Mouse (Mus musculus) MEL (cell line): Measurements from ENCODE around the gene Dot1l. TPM values are rescaled to one million over a fixed set of nuclear protein-coding genes. Genes with fewer than 3 reads are reported as not detected.

Source experiments
- DNase-seq: peaks from one replicate; pipeline ENCODE4 v3.0.0; 2011; ENCODE audit warnings: low read depth, low spot score
- H3K27ac ChIP-seq: 2 replicates; pipeline ENCODE4 v1.5.1; 2012; ENCODE audit warnings: low read depth, mild to moderate bottlenecking, control low read depth, low read length, moderate library complexity; ENCODE audit not compliant: control insufficient read depth
- H3K27me3 ChIP-seq, 2 experiments: fragments of 150-350 bp in 1 of 2; sonication (generic) in 1 of 2; 2 replicates each; pipeline ENCODE4 v1.6.1; 2012; ENCODE audit warnings: low read length in 2 of 2, mild to moderate bottlenecking in 2 of 2, improper control_type of control experiment in 1 of 2, moderate library complexity in 1 of 2; ENCODE audit not compliant: insufficient read depth in 2 of 2, control insufficient read depth in 1 of 2
- H3K36me3 ChIP-seq, 2 experiments: 2 replicates each; pipeline ENCODE4 v1.6.1; 2012 to 2014; ENCODE audit warnings: low read length in 2 of 2, improper control_type of control experiment in 1 of 2, inconsistent platforms in 1 of 2, mild to moderate bottlenecking in 1 of 2; ENCODE audit not compliant: insufficient read depth in 2 of 2, control insufficient read depth in 1 of 2
- H3K4me1 ChIP-seq, 2 experiments: fragments of 150-350 bp in 1 of 2; sonication (generic) in 1 of 2; 2 replicates each; pipeline ENCODE4 v1.6.1; 2012; ENCODE audit warnings: low read length in 2 of 2, improper control_type of control experiment in 1 of 2, mild to moderate bottlenecking in 1 of 2; ENCODE audit not compliant: insufficient read depth in 2 of 2, control insufficient read depth in 1 of 2
- H3K4me3 ChIP-seq, 2 experiments: fragments of 150-350 bp in 1 of 2; sonication (generic) in 1 of 2; 2 replicates each; pipeline ENCODE4 v1.5.1; 2012; ENCODE audit warnings: low read depth in 2 of 2, low read length in 2 of 2, mild to moderate bottlenecking in 2 of 2, moderate library complexity in 2 of 2, control low read depth in 1 of 2, improper control_type of control experiment in 1 of 2; ENCODE audit not compliant: control insufficient read depth in 1 of 2, insufficient read depth in 1 of 2
- H3K79me2 ChIP-seq: 2 replicates; pipeline ENCODE4 v1.6.1; 2012; ENCODE audit warnings: mild to moderate bottlenecking, low read length, moderate library complexity; ENCODE audit not compliant: control insufficient read depth, poor library complexity, insufficient read depth
- H3K9ac ChIP-seq: 2 replicates; pipeline ENCODE4 v1.6.1; 2012; ENCODE audit warnings: low read depth, mild to moderate bottlenecking, control low read depth, low read length, moderate library complexity; ENCODE audit not compliant: control insufficient read depth, poor library complexity, severe bottlenecking
- H3K9me3 ChIP-seq: fragments of 150-350 bp; sonication (generic); replicated peaks from 2 replicates; pipeline ENCODE4 v1.6.1; 2012; ENCODE audit warnings: mild to moderate bottlenecking, low read length, improper control_type of control experiment, moderate library complexity; ENCODE audit not compliant: insufficient read depth
- BHLHE40 ChIP-seq: IDR thresholded peaks from 2 replicates; pipeline ENCODE4 v1.6.1; 2012; ENCODE audit warnings: low read depth, mild to moderate bottlenecking, inconsistent platforms, low read length, improper control_type of control experiment, borderline replicate concordance
- CHD1 ChIP-seq: IDR thresholded peaks from 2 replicates; pipeline ENCODE4 v1.6.1; 2012; ENCODE audit warnings: low read depth, mild to moderate bottlenecking, inconsistent platforms, low read length, improper control_type of control experiment
- CHD2 ChIP-seq: IDR thresholded peaks from 2 replicates; pipeline ENCODE4 v1.6.1; 2011; ENCODE audit warnings: low read length, improper control_type of control experiment
- E2F4 ChIP-seq: IDR thresholded peaks from 2 replicates; pipeline ENCODE4 v1.6.1; 2011; ENCODE audit warnings: low read depth, low read length, improper control_type of control experiment, borderline replicate concordance
- EP300 ChIP-seq, 2 experiments: IDR thresholded peaks; 2 replicates each; pipeline ENCODE4 v1.6.1; 2011; ENCODE audit warnings: improper control_type of control experiment in 2 of 2, low read length in 2 of 2, low read depth in 1 of 2, mild to moderate bottlenecking in 1 of 2
- ETS1 ChIP-seq: IDR thresholded peaks from 2 replicates; pipeline ENCODE4 v1.6.1; 2012; ENCODE audit warnings: low read depth, mild to moderate bottlenecking, inconsistent platforms, low read length, improper control_type of control experiment, moderate library complexity
- GABPA ChIP-seq: IDR thresholded peaks from 2 replicates; pipeline ENCODE4 v1.6.1; 2012; ENCODE audit warnings: low read depth, mild to moderate bottlenecking, inconsistent platforms, low read length, improper control_type of control experiment, moderate library complexity
- JUND ChIP-seq: IDR thresholded peaks from 2 replicates; pipeline ENCODE4 v1.6.1; 2011; ENCODE audit warnings: low read depth, mild to moderate bottlenecking, improper control_type of control experiment, low read length
- KAT2A ChIP-seq: conservative IDR thresholded peaks from 2 replicates; pipeline ENCODE4 v1.6.1; 2012; ENCODE audit warnings: low read depth, low read length, improper control_type of control experiment, inconsistent platforms
- MAX ChIP-seq: IDR thresholded peaks from 2 replicates; pipeline ENCODE4 v1.6.1; 2011; ENCODE audit warnings: low read length, improper control_type of control experiment
- POLR2A ChIP-seq, 2 experiments: IDR thresholded peaks; 2 replicates each; pipeline ENCODE4 v1.6.1; 2011 to 2012; ENCODE audit warnings: low read length in 2 of 2, mild to moderate bottlenecking in 2 of 2, control low read depth in 1 of 2, improper control_type of control experiment in 1 of 2, low read depth in 1 of 2, moderate library complexity in 1 of 2; ENCODE audit not compliant: control insufficient read depth in 1 of 2, insufficient read depth in 1 of 2, poor library complexity in 1 of 2
- POLR2AphosphoS2 ChIP-seq: IDR thresholded peaks from 2 replicates; pipeline ENCODE4 v1.6.1; 2011; ENCODE audit warnings: low read length, improper control_type of control experiment
- SIN3A ChIP-seq: IDR thresholded peaks from 2 replicates; pipeline ENCODE4 v1.6.1; 2012; ENCODE audit warnings: low read length, improper control_type of control experiment, inconsistent platforms
- TBP ChIP-seq: IDR thresholded peaks from 2 replicates; pipeline ENCODE4 v1.8.0; 2011; ENCODE audit warnings: low read depth, low read length, improper control_type of control experiment
- TCF12 ChIP-seq: IDR thresholded peaks from 2 replicates; pipeline ENCODE4 v1.6.1; 2014; ENCODE audit warnings: low read depth, mild to moderate bottlenecking, inconsistent platforms, low read length, improper control_type of control experiment, moderate library complexity
- UBTF ChIP-seq: IDR thresholded peaks from 2 replicates; pipeline ENCODE4 v1.6.1; 2012; ENCODE audit warnings: low read depth, mild to moderate bottlenecking, inconsistent platforms, low read length, improper control_type of control experiment, moderate library complexity, borderline replicate concordance; ENCODE audit not compliant: insufficient read depth
- ZMIZ1 ChIP-seq: IDR thresholded peaks from 2 replicates; pipeline ENCODE4 v1.6.1; 2012; ENCODE audit warnings: low read depth, mild to moderate bottlenecking, inconsistent platforms, low read length, improper control_type of control experiment, moderate library complexity
- polyA plus RNA-seq, 2 experiments: library from polyadenylated mRNA; stranded (reverse) in 1 of 2; unstranded in 1 of 2; fragments of >175 nt in 1 of 2; fragments of >200 nt in 1 of 2; gene quantifications; 2 replicates each; pipeline versions ENCODE4 v1.2.1 to v1.2.4; 2012; ENCODE audit warnings: low replicate concordance in 2 of 2, low read depth in 1 of 2; ENCODE audit not compliant: insufficient read length in 2 of 2, insufficient read depth in 1 of 2, missing spikeins in 1 of 2
- total RNA-seq: library from RNA; depleted of rRNA; stranded (reverse); fragments of 300-350 nt; gene quantifications from 2 replicates; pipeline ENCODE4 v1.2.3, GENCODE M21; 2012

Dot1l gene
- total and polyA plus RNA-seq, 3 experiments = 15.0 to 70.6 TPM; not detected in 1

GRCm38 (mm10) chr10:80754594-80755290 lies at the start of gene Dot1l (continued):
- TF ChIP-seq CHD1 (peak; percentile 98), TBP (0 out of 2 replicates have a peak, but pooled peaks have one; percentile 53), EP300 (IDR thresholded peaks at IDR 0.05; ENCODE audit: low read depth in 1 of 2, low read length in 2 of 2) (peak in 1 of 2 experiments; percentile 10; a peak in 1 of 4 replicates), SIN3A (peak; percentile 81)

DNA sequence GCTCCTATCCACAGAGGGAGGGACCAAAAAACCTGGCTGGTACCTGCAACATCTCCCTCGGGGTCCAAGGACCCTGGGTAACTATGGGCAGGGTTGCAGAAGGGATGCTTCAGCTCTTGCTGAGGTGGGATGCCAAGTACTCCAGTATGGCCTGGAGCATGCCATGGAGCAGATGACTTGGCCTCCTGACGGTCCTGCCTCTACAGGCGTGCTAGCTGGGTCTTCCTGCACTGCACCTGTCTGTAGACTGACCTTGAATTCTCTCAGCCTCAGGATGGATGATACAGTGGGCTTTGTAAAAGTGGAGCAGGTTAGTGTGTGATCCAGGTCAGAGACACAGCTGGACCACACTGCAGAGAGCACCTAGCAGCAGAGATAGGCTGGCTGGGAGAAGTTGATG lies 49.5 kb upstream of the Dot1l start:
- no peak overlapping the region for H3K4me3 ChIP-seq
- no peak overlapping the region for H3K9ac ChIP-seq
- TF ChIP-seq POLR2A (IDR thresholded peaks at IDR 0.05; ENCODE audit: control insufficient read depth in 1 of 2, insufficient read depth in 1 of 2, low read depth in 1 of 2, low read length in 2 of 2, poor library complexity in 1 of 2) = no peak
- no peak for TF ChIP-seq GABPA
- no peaks in the 10 kb centered on the region for H3K27me3 ChIP-seq
- DNase-seq = no peak
- peaks cover 2 to 8% of the 10 kb centered on the region in 2 experiments; a peak in 2 of 4 replicates for H3K36me3 ChIP-seq
- H3K4me1 ChIP-seq = peaks cover 4 to 16% of the 10 kb centered on the region in 2 experiments
- H3K79me2 ChIP-seq = peaks cover 4% of the 10 kb centered on the region; the same call in 1 of the 2 replicates
- no peak overlapping the region for H3K27ac ChIP-seq
- H3K9me3 ChIP-seq = no peaks in the 10 kb centered on the region

DNA sequence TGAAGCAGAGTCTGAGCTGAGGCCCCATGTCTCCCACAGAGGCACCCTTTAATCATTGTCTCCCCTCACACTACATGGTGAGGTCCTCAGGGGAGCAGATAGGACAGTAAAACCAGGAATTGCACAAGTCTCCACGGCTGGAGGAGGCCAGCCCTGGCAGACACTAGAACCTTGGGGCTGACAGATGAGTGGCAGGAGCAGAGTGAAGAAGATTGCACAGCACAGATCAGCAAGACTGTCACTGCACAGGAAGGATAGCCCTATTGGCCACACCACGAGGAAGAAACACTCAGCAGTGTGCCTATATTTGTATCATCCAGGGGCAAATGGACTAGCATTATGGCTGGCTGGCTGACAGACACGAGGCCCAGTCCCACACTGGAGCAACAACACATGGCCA lies 44.2 kb upstream of the Dot1l start:
- no peaks in the 10 kb centered on the region for H3K4me1 ChIP-seq
- H3K27me3 ChIP-seq = no peaks in the 10 kb centered on the region
- no peak overlapping the region for H3K9ac ChIP-seq
- no peaks in the 10 kb centered on the region for H3K79me2 ChIP-seq
- no peak overlapping the region for H3K27ac ChIP-seq
- H3K4me3 ChIP-seq = no peak overlapping the region
- TF ChIP-seq TCF12 (no peak), UBTF (no peak), ETS1 (no peak), E2F4 (no peak), KAT2A (no peak), GABPA (no peak)
- H3K9me3 ChIP-seq = no peaks in the 10 kb centered on the region
- H3K36me3 ChIP-seq = peaks cover 0 to 2% of the 10 kb centered on the region in 2 experiments; a peak in 1 of 4 replicates
- no peak for DNase-seq

GRCm38 (mm10) chr10:80717281-80717680 lies 37.7 kb upstream of the Dot1l start:
- Histone ChIP-seq H3K4me3 (no peak overlapping the region), H3K9me3 (no peaks in the 10 kb centered on the region), H3K36me3 (peaks cover 0 to 7% of the 10 kb centered on the region in 2 experiments; a peak in 1 of 4 replicates), H3K79me2 (no peaks in the 10 kb centered on the region), H3K9ac (no peak overlapping the region), H3K4me1 (no peaks in the 10 kb centered on the region), H3K27ac (no peak overlapping the region), H3K27me3 (no peaks in the 10 kb centered on the region)
- TF ChIP-seq UBTF (no peak), BHLHE40 (no peak), ETS1 (no peak), CHD2 (no peak), MAX (no peak), SIN3A (no peak), TCF12 (no peak), JUND (no peak), TBP (no peak), ZMIZ1 (no peak), POLR2AphosphoS2 (no peak)
- no peak for DNase-seq
